Mouse (Mus musculus): ENCODE data around the gene Hist1h2bm. TPM values are rescaled to one million over a fixed set of nuclear protein-coding genes. Genes with fewer than 3 reads are reported as not detected.
"Not testable (repeated sequence)": the region's sequence is repeated elsewhere in the genome, so short reads cannot be mapped to it uniquely, and the experiment has no call there.

Gene Hist1h2bm
- total RNA-seq (2015) = 139 and 162 TPM in 2 replicates
- 615 and 635 TPM in 2 replicates for total RNA-seq (2017)

DNA sequence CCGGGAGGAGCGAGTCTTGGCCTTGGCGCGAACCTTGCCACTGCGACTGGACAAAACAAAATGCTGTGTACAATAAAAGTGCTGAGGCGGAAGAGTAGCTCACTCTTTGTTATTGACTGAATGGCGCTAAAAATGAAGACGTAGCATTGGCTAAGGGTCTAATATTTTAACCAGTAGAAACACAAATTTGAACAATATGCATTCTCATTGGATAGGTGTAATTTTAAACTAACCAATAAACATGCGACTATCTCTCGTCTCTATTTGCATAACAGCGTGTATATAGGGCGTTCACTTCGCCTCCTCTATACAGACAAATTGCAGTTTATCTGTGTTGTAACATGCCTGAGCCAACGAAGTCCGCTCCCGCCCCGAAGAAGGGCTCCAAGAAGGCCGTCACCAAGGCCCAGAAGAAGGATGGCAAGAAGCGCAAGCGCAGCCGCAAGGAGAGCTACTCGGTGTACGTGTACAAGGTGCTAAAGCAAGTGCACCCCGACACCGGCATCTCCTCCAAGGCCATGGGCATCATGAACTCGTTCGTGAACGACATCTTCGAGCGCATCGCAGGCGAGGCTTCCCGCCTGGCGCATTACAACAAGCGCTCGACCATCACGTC, at the start of gene Hist1h2bm:
Gene Hist1h2bm, plus strand, starts transcription at position 288 of the 616 bp plus-strand sequence.
- peak; percentile 94 for ATAC-seq (ENCODE audit: poor library complexity, severe bottlenecking)

DNA sequence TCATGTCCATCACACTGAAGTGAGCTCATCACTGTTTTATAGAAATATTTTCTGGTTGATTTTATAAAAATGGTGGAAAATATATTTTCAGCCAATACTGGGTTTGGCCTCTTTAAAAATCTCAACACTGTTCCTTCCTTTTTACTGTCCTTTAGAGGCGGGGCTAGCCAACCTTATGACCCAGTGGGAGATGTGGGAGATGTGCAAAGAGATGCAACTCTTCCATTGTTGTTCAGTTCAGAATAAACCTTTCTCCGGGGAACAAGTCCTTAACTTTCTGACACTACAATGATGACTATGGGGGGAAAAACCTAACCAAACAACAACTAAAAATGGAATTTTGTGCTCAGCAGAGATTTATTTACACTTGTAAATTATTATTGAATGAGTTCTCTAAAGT, 44.5 kb upstream of the Hist1h2bm start, which contains the start of gene Olfr1360:
Gene Olfr1360, minus strand, starts transcription at position 101 of the 400 bp plus-strand sequence.
- ATAC-seq (ENCODE audit: poor library complexity, severe bottlenecking) = no peak

DNA sequence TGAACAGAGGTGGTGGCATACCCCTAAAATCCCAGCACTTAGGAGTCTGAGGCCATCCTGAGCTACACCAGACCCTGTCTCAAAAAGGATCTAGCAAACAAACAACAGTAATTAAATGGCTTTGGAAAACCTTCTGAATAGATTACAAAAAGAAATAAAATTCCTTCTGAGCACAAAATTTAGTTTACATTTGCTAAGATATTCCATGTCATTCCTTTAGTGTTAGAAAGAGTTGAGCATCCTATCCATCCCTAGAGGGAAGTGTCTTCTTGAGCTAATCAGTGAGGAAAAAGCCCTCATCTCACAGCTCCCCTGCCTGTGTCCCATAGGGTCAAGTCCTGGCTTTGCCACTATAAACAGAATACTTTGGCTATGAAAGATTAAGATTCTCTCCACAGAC, 24.0 kb upstream of the Hist1h2bm start, which contains the start of gene Olfr1359:
Gene Olfr1359, plus strand, starts transcription at position 301 of the 400 bp plus-strand sequence.
- ATAC-seq (ENCODE audit: poor library complexity, severe bottlenecking) = no peak

DNA sequence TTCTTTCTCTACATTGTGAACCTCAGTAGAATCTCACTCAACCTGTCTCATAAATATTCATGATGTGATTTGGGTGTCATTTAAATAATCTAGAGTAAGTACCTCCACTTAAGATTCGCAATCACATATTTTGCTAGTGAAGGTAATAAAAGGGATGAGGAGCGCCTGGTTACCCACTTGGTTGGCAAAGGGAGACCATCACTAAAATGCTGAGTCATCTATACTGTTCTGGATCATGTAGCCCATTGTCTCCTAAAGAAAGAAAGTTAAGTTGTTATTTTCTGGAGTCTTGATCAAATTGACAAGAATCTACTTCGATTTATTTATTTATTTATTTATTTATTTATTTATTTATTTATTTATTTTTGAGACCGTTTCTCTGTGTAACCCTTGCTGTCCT, 15.2 kb upstream of the Hist1h2bm start:
- ATAC-seq (ENCODE audit: poor library complexity, severe bottlenecking) = no peak

DNA sequence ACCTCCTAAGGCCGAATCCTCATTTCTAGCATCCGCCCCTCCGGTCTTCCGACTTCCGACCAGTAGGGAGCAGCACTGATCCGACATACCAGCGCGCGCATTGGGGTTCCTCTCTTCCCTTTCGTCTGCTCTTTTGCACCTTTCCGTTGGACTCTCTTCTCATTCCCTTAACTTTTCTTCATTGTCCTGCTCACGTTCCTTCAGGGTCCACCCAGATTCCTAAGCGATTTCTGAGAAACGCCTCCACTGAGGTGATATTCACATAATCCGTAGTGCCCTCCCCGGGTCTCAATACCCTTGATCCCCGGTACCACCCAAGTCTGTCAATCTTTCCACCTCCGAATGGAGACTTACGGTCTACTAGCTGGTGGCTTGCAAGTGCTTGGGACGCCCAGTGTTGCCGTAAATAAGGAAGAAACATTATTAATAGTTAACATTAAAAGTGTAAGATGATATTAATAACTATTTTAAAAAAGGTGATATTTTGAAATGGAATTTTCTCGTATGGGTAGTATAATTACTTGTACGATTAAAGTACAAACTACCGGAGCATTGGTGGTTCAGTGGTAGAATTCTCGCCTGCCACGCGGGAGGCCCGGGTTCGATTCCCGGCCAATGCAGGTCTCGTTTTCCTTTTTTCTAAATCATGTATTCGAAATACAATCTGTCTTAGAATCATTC, 11.7 kb upstream of the Hist1h2bm start:
- ATAC-seq (ENCODE audit: poor library complexity, severe bottlenecking) = peak; percentile 91

DNA sequence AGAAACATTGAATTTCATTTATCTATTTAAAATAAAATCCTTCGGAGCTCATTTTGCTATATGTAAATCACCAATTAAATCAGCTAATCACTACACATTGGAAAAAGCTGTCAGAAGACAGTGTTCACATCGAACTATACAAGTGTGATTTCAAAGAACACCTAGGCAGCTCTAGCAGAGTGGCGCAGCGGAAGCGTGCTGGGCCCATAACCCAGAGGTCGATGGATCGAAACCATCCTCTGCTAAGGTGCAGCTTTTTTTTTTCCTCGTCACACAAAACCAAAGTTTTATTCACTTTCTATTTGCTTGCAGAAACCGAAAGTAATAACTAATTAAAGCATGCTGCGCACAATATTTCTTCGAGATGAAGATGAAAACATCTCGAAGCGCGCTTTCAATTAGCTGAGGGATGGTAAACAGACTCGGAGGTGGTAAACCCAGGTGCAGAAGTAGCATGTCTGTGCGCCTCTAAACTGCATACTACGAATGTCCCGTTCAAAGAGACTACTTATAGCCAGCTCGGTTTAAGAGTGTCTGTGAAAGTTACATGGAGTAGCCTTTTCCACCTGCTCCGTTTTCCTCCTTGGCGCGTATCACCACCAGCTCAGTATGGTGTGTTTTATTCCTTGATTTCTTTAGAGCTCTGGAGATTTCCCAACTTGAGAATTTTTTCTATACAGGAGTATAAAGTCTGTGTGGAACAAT, 10.9 kb upstream of the Hist1h2bm start:
- ATAC-seq (ENCODE audit: poor library complexity, severe bottlenecking) = peak; percentile 42

DNA sequence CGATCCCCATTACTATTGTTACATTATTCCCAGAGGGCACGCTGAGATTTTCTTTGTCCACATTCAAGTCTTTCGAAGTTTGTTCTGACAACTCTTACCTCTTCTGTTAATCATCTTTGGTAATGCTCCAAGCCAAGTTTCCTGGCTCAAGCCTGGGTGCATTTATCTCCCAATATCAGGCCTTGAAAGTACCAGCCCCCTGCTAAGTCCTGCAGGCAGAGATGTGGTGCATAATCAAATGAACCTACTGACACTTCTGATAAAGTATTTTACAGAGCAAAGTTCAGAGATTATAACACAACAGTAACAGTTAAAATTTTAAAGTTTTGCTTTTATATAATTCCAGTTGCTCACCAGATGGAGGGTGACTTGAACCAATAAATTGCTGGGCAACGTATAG, 10.1 kb upstream of the Hist1h2bm start:
- no peak for ATAC-seq (ENCODE audit: poor library complexity, severe bottlenecking)

DNA sequence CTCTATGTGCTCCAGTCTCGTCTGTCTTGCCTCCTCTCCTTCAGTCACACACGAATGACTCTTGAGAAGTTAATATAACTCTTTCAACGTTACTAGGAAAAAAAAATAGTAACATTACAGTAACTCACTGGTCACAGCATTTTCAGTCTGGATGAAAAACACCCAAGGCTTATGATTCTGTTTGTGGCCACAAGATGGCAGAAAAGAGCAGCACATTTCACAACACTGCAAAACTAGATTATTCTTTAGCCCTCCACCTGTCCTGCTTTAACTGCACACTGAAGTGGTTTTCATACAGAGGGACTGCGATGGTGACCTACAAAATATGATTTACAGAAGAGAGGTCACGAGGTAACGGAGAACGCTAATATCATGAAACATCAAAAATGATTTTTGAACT, 7.1 kb upstream of the Hist1h2bm start:
- ATAC-seq (ENCODE audit: poor library complexity, severe bottlenecking) = peak; percentile 34

DNA sequence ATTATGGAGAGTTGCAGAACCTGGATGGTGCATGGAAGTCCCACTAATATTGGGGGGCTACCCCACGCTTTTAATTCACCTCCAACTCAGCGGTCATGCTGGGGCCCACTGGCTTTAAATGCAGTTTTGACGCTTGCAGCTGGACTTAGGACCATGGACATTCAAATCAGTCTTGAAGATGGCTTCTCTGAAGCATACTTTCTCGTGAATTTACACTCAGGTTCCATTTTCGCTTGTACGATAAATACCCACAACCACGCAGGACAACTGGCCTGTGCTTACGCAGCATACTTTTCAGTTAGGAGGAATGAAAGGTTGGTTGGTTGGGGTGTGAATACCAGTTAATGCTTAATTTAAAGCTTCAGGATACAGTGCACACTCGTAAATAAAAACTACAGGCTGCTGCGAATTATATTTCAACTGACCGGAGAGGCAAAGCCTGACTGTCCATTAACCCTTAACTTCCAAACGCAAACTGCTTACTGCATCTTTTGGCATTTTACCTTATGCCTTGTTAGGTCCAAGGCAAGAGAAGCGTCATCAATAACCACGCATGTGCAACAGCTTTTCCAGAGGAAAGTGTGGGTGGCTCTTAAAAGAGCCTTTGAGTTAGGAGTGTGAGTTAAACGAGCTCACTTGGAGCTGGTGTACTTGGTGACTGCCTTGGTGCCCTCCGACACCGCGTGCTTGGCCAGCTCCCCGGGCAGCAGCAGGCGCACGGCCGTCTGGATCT, 6.5 kb upstream of the Hist1h2bm start:
- 0 out of 2 replicates have a peak, but pooled peaks have one; percentile 6 for ATAC-seq (ENCODE audit: poor library complexity, severe bottlenecking)

DNA sequence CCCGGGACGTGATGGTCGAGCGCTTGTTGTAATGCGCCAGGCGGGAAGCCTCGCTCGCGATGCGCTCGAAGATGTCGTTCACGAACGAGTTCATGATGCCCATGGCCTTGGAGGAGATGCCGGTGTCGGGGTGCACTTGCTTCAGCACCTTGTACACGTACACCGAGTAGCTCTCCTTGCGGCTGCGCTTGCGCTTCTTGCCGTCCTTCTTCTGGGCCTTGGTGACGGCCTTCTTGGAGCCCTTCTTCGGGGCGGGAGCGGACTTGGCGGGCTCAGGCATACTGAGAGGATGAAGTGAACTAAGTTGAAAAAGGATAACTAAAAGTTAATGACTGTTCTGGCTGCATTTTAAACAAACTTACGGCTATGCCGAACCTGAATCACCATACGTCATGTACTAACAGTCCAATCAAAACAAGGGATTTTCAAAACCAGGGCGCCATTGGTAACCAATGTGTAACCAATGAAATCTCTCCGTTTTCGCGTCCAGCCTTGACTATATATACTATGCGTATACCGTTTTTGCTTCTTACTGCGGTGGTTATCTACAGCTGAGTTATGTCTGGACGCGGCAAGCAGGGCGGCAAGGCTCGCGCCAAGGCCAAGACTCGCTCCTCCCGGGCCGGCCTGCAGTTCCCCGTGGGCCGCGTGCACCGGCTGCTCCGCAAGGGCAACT, 5.8 kb upstream of the Hist1h2bm start, which contains the start of the genes Hist1h2bl and Hist1h2ai:
Gene Hist1h2bl, minus strand, starts transcription at position 280 of the 676 bp plus-strand sequence.
Gene Hist1h2ai, plus strand, starts transcription at position 559 of the 676 bp plus-strand sequence.
- ATAC-seq (ENCODE audit: poor library complexity, severe bottlenecking) = peak; percentile 83

DNA sequence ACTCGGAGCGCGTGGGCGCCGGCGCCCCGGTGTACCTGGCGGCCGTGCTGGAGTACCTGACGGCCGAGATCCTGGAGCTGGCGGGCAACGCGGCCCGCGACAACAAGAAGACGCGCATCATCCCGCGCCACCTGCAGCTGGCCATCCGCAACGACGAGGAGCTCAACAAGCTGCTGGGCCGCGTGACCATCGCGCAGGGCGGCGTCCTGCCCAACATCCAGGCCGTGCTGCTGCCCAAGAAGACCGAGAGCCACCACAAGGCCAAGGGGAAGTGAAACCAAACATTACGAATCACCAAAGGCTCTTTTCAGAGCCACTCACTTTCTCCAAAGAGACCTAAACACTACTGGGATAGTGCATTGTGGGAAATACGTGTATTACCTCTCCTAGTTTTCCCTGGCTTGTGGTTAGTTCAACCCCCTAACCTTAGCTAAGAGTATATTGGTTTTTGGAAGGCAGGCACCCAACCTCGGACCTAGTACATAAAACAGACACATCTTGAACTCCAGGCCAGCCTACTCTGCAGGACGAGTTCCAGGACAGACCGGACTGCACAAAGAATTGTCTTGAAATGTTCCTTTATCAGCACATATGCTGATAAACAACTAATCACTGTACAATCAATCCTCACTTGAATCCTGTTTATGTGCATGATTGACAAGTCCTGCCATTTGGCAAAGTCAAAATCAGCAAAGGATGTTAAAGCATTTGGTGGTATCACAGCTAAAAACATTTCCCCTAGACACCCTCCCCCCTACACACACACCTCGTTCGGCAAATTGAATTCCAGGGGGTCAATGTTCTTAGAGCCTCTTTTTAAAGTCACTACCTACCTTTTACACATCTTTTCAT, 5.1 kb upstream of the Hist1h2bm start:
- peak; percentile 30; the same call in 1 of the 2 replicates for ATAC-seq (ENCODE audit: poor library complexity, severe bottlenecking)

DNA sequence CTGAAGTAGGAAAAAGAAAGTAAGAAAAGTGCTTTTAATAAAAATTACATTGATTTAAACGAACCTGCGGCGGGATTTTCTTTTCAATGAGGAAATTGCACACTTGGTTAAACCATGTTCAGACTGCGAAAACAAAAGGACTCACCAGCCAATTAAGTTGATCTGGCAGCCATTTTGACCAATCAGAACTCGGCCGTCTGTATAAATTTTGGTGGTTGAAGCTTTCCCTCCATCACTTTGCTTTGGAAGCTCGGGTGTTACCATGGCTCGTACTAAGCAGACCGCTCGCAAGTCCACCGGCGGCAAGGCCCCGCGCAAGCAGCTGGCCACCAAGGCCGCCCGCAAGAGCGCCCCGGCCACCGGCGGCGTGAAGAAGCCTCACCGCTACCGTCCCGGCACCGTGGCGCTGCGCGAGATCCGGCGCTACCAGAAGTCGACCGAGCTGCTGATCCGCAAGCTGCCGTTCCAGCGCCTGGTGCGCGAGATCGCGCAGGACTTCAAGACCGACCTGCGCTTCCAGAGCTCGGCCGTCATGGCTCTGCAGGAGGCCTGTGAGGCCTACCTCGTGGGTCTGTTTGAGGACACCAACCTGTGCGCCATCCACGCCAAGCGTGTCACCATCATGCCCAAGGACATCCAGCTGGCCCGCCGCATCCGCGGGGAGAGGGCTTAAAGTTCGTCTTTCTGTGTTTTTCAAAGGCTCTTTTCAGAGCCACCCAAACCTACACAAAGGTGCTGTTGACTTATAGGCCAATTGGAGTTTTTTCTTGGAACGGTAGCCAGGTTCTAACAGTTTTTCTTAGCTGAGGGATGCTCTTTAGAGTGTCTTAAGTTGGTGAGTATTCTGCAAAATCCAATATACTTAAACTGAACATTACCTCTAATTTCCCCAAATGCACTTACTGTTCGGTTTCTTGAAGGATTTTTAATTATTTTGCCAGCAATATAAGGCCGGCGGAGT, 4.2 kb upstream of the Hist1h2bm start, which contains the start of gene Hist1h3h:
Gene Hist1h3h, plus strand, starts transcription at position 263 of the 961 bp plus-strand sequence.
- ATAC-seq (ENCODE audit: poor library complexity, severe bottlenecking) = peak; percentile 38

DNA sequence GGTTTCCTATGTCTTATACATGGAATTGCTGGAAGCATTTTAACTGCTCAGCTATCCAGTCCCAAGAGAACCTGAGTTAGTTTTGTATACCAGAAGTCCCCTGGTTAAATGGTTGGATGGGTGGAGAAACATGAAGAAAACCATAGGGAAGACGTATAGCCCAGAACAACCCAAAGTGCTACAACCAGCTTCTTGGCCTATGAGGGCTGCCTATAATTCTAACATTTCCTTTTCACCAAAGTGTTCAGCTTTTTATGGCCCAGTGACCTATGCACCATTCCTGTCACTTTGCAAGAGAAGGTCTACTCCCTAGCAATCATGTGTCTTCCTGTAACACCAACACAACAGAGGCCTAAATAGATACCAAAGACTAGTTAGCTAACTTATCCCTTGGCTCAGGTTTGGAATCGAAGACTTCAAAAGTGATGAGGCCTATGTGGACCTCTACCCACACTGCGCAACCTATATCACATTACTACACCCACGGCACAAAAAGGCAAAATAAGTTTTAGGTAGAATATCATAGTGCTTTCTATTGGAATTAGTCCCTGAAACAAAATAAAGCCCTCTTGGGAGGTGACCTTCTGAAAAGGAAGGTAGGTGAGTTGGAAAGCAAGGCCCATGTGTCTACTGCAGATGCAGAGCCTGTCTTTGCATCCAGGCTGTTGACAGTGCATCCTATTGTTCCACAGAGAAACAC, 3.3 kb upstream of the Hist1h2bm start:
- no peak for ATAC-seq (ENCODE audit: poor library complexity, severe bottlenecking)

DNA sequence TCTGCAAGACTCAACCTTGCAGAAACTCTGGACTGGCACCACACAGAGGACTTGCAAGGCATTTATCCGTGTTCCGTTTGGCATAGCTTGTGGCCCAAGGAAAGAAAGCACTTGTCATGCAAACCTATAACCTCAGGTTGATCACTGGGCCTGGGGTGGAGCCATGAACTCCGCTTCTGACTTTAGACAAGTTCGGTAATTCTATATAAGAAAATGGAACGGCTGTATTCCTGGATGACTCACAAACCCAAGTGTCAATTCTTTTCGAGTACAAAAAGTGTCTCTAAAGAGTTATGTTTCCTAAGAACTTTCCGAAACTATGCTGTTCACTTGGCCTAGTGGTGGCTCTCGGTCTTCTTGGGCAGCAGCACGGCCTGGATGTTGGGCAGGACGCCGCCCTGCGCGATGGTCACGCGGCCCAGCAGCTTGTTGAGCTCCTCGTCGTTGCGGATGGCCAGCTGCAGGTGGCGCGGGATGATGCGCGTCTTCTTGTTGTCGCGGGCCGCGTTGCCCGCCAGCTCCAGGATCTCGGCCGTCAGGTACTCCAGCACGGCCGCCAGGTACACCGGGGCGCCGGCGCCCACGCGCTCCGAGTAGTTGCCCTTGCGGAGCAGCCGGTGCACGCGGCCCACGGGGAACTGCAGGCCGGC, 612 bp upstream of the Hist1h2bm start:
- not testable (repeated sequence) for ATAC-seq (ENCODE audit: poor library complexity, severe bottlenecking)

DNA sequence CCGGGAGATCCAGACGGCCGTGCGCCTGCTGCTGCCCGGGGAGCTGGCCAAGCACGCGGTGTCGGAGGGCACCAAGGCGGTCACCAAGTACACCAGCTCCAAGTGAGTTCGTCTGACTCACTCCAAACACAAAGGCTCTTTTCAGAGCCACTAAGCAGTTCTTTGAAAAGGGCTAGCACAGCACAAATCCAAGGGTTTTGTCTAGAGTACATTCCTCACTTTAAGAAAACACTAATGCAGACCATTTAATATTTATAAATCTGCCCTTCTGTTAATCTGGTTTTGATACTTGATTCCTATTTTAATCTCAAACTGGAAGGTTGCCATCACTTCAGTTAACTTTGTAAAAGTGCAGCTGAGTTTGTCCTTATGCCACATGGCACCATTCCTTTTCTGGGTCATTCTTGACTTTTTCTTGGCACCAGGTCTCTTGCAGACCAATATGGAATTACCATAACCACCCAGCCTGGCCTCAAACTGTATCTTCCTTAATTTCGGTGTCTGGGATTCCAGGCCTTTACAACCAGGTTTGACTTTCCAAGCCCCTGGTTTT, 605 bp downstream of the Hist1h2bm start:
- no peak for ATAC-seq (ENCODE audit: poor library complexity, severe bottlenecking)

DNA sequence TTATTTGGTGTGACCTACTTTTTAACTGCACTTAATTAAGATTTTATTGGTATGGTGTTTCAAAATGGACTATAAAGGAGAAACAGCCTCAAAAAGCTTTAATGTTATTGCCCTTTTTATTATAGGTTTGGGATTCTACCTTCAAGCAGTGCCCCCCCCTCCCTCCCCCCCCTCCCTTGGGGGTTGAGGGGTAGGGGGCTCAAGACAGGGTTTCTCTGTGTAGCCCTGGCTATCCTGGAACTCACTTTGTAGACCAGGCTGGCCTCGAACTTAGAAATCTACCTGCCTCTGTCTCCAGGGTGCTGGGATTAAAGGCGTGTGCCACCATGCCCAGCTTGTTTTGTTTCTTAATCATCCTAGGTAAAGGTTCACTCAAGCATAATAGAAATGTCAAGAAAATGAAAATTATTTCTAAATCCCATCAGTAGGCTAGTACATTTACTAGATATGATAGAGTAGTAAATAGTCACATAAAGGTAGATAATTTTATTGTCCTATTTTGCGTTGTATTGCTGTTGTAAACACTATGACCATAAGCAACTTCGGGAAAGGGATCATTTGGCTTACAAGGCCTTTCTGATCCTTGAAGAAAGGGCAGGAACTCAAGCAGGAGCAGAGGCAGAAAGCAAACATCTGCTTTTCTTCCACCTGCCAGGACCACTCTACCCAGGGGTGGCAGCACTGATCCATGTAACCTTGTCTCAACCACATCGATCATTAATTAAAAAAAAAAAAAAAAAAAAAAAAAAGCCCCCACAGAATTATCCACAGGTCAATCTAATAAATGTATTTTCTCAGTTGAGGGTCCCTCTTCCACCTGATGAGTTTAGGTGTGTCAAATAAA, 1.4 kb downstream of the Hist1h2bm start:
- no peak for ATAC-seq (ENCODE audit: poor library complexity, severe bottlenecking)

Measured in megakaryocyte, adult 5-6 weeks (primary cell).